Mouse (Mus musculus) heart, adult 2 months (tissue): ENCODE data around the gene Rarres2.

ENCODE experiments used
- CTCF ChIP-seq: fragments of 200-600 bp; IDR thresholded peaks from 2 replicates; pipeline ENCODE4 v1.8.1; 2022; ENCODE audit warnings: antibody characterized with exemption, mild to moderate bottlenecking, moderate library complexity
- POLR2A ChIP-seq: fragments of 200-500 bp; IDR thresholded peaks from 2 replicates; pipeline ENCODE4 v1.6.1; 2011; ENCODE audit warnings: mild to moderate bottlenecking, low read depth, low read length, control low read depth; ENCODE audit not compliant: insufficient read depth

GRCm38 (mm10) chr6:48593158-48594042, 20.8 kb upstream of the Rarres2 start, which contains the start of the genes Repin1 and Gm44965:
- peak; percentile 83 for TF ChIP-seq CTCF
- TF ChIP-seq POLR2A: peak; percentile 62
